Mouse (Mus musculus): ENCODE data around the gene Crybb2. TPM values are rescaled to one million over a fixed set of nuclear protein-coding genes. Genes with fewer than 3 reads are reported as not detected.
A peak's percentile ranks its signal among the peaks of the same experiment; 100 is the strongest.

Crybb2 gene
- not detected in 2 replicates for total RNA-seq (2014; rRNA removed)
- polyA plus RNA-seq (2015; fragmentation: Nextera tagmentation; extraction: Ambion mirVana) = not detected in 2 replicates

- no peak within 1 kb of the TSS for H3K27ac ChIP-seq (ENCODE audit: low read depth, low read length)
- no peaks in the 10 kb centered on the region for H3K9me3 ChIP-seq (ENCODE audit: low read length)
- no peaks in the 10 kb centered on the region for H3K4me1 ChIP-seq (ENCODE audit: insufficient read depth, low read length)
- ATAC-seq (ENCODE audit: low FRiP score) (no peak), DNase-seq (ENCODE audit: low spot score) (no peak)
- no peaks in the 10 kb centered on the region for H3K27me3 ChIP-seq (ENCODE audit: insufficient read depth, low read length)
- H3K36me3 ChIP-seq (ENCODE audit: insufficient read depth, low read length) = no peaks in the 10 kb centered on the region
- no peak within 1 kb of the TSS for H3K9ac ChIP-seq (replicated peaks; ENCODE audit: low read length, poor library complexity, severe bottlenecking)
- H3K4me2 ChIP-seq (ENCODE audit: low read depth, low read length, poor library complexity, severe bottlenecking) = no peak within 1 kb of the TSS
- no peak within 1 kb of the TSS for H3K4me3 ChIP-seq (ENCODE audit: low read depth, low read length)
- no peak for TF ChIP-seq CTCF (IDR thresholded peaks at IDR 0.05)
Observed at GRCm38 (mm10) chr5:113070017-113070416, at the start of gene Crybb2. Gene Crybb2, minus strand, starts transcription at chr5:113070117.

- DNase-seq (ENCODE audit: low spot score) = no peak
- WGBS = 81% methylated on average over 9 of the region's 9 CpGs
- H3K9ac ChIP-seq (replicated peaks; ENCODE audit: low read length, poor library complexity, severe bottlenecking) = no peak overlapping the region
- H3K36me3 ChIP-seq (ENCODE audit: insufficient read depth, low read length) = no peaks in the 10 kb centered on the region
- H3K4me1 ChIP-seq (ENCODE audit: insufficient read depth, low read length) = peaks cover 9% of the 10 kb centered on the region
- H3K9me3 ChIP-seq (ENCODE audit: low read length) = no peaks in the 10 kb centered on the region
- no peak for ATAC-seq (ENCODE audit: low FRiP score)
- no peak for TF ChIP-seq CTCF (IDR thresholded peaks at IDR 0.05)
- H3K27ac ChIP-seq (ENCODE audit: low read depth, low read length) = 0 out of 2 replicates have a peak overlapping the region, but pooled peaks have one; percentile 3
- no peak overlapping the region for H3K4me2 ChIP-seq (ENCODE audit: low read depth, low read length, poor library complexity, severe bottlenecking)
- no peak overlapping the region for H3K4me3 ChIP-seq (ENCODE audit: low read depth, low read length)
- no peaks in the 10 kb centered on the region for H3K27me3 ChIP-seq (ENCODE audit: insufficient read depth, low read length)
Observed at GRCm38 (mm10) chr5:113119291-113119690, 49.4 kb upstream of the Crybb2 start.

GRCm38 (mm10) chr5:113118695-113119094 lies 48.8 kb upstream of the Crybb2 start:
- 51% methylated on average over 6 of the region's 6 CpGs for WGBS
- no peak for ATAC-seq (ENCODE audit: low FRiP score)
- no peak for TF ChIP-seq CTCF (IDR thresholded peaks at IDR 0.05)
- H3K9me3 ChIP-seq (ENCODE audit: low read length) = no peaks in the 10 kb centered on the region
- no peak overlapping the region for H3K9ac ChIP-seq (replicated peaks; ENCODE audit: low read length, poor library complexity, severe bottlenecking)
- H3K27ac ChIP-seq (ENCODE audit: low read depth, low read length) = no peak overlapping the region
- no peak overlapping the region for H3K4me2 ChIP-seq (ENCODE audit: low read depth, low read length, poor library complexity, severe bottlenecking)
- H3K4me1 ChIP-seq (ENCODE audit: insufficient read depth, low read length) = peaks cover 9% of the 10 kb centered on the region
- no peaks in the 10 kb centered on the region for H3K27me3 ChIP-seq (ENCODE audit: insufficient read depth, low read length)
- no peak for DNase-seq (ENCODE audit: low spot score)
- H3K36me3 ChIP-seq (ENCODE audit: insufficient read depth, low read length) = no peaks in the 10 kb centered on the region
- H3K4me3 ChIP-seq (ENCODE audit: low read depth, low read length) = no peak overlapping the region

GRCm38 (mm10) chr5:113117361-113117760 lies 47.4 kb upstream of the Crybb2 start:
- no peak for TF ChIP-seq CTCF (IDR thresholded peaks at IDR 0.05)
- Histone ChIP-seq H3K4me2 (ENCODE audit: low read depth, low read length, poor library complexity, severe bottlenecking) (no peak overlapping the region), H3K9me3 (ENCODE audit: low read length) (no peaks in the 10 kb centered on the region), H3K27ac (ENCODE audit: low read depth, low read length) (no peak overlapping the region), H3K4me3 (ENCODE audit: low read depth, low read length) (no peak overlapping the region), H3K9ac (replicated peaks; ENCODE audit: low read length, poor library complexity, severe bottlenecking) (no peak overlapping the region), H3K4me1 (ENCODE audit: insufficient read depth, low read length) (peaks cover 9% of the 10 kb centered on the region), H3K27me3 (ENCODE audit: insufficient read depth, low read length) (no peaks in the 10 kb centered on the region), H3K36me3 (ENCODE audit: insufficient read depth, low read length) (no peaks in the 10 kb centered on the region)
- no peak for ATAC-seq (ENCODE audit: low FRiP score)
- 81% methylated on average over 5 of the region's 5 CpGs for WGBS
- no peak for DNase-seq (ENCODE audit: low spot score)

- WGBS = 62% methylated on average over 10 of the region's 10 CpGs
- H3K27me3 ChIP-seq (ENCODE audit: insufficient read depth, low read length) = no peaks in the 10 kb centered on the region
- no peak overlapping the region for H3K9ac ChIP-seq (replicated peaks; ENCODE audit: low read length, poor library complexity, severe bottlenecking)
- H3K4me3 ChIP-seq (ENCODE audit: low read depth, low read length) = no peak overlapping the region
- H3K27ac ChIP-seq (ENCODE audit: low read depth, low read length) = no peak overlapping the region
- TF ChIP-seq CTCF (IDR thresholded peaks at IDR 0.05) = no peak
- H3K4me1 ChIP-seq (ENCODE audit: insufficient read depth, low read length) = peaks cover 1% of the 10 kb centered on the region
- H3K9me3 ChIP-seq (ENCODE audit: low read length) = no peaks in the 10 kb centered on the region
- DNase-seq (ENCODE audit: low spot score) (no peak), ATAC-seq (ENCODE audit: low FRiP score) (no peak)
- H3K36me3 ChIP-seq (ENCODE audit: insufficient read depth, low read length) = no peaks in the 10 kb centered on the region
- no peak overlapping the region for H3K4me2 ChIP-seq (ENCODE audit: low read depth, low read length, poor library complexity, severe bottlenecking)
Observed at GRCm38 (mm10) chr5:113115896-113116295, 46.0 kb upstream of the Crybb2 start.

- ATAC-seq (ENCODE audit: low FRiP score) (no peak), DNase-seq (ENCODE audit: low spot score) (no peak)
- H3K4me1 ChIP-seq (ENCODE audit: insufficient read depth, low read length) = no peaks in the 10 kb centered on the region; the same call in 1 of the 2 replicates
- H3K27ac ChIP-seq (ENCODE audit: low read depth, low read length) = no peak overlapping the region
- no peak overlapping the region for H3K4me3 ChIP-seq (ENCODE audit: low read depth, low read length)
- no peak for TF ChIP-seq CTCF (IDR thresholded peaks at IDR 0.05)
- no peaks in the 10 kb centered on the region for H3K9me3 ChIP-seq (ENCODE audit: low read length)
- H3K36me3 ChIP-seq (ENCODE audit: insufficient read depth, low read length) = no peaks in the 10 kb centered on the region
- WGBS = 56% methylated on average over 20 of the region's 20 CpGs
- H3K4me2 ChIP-seq (ENCODE audit: low read depth, low read length, poor library complexity, severe bottlenecking) = no peak overlapping the region
- no peaks in the 10 kb centered on the region for H3K27me3 ChIP-seq (ENCODE audit: insufficient read depth, low read length)
- no peak overlapping the region for H3K9ac ChIP-seq (replicated peaks; ENCODE audit: low read length, poor library complexity, severe bottlenecking)
Observed at GRCm38 (mm10) chr5:113114264-113115225, 44.6 kb upstream of the Crybb2 start.

Data from midbrain, postnatal 0 days (tissue).